Mouse (Mus musculus) heart, postnatal 14 days (tissue): ENCODE measurements around the gene Gpr137c. TPM values are rescaled to one million over a fixed set of nuclear protein-coding genes. Genes with fewer than 3 reads are reported as not detected.

ENCODE experiments used
- DNase-seq, 2 experiments: peaks; one replicate each; pipeline ENCODE4 v3.0.0; 2021 to 2022
- intact Hi-C: fragments of 180-260 bp; cut with DNase I; formaldehyde crosslinking; loops from one replicate; pipeline ENCODE4 v1.15.1; 2025
- total RNA-seq, 2 experiments: library from RNA; stranded (reverse); gene quantifications; 2 replicates each; pipeline ENCODE4 v1.2.3; 2021

Gene Gpr137c
- total RNA-seq, 2 experiments from 2014 or later, result 2.9 to 3.0 TPM

DNA sequence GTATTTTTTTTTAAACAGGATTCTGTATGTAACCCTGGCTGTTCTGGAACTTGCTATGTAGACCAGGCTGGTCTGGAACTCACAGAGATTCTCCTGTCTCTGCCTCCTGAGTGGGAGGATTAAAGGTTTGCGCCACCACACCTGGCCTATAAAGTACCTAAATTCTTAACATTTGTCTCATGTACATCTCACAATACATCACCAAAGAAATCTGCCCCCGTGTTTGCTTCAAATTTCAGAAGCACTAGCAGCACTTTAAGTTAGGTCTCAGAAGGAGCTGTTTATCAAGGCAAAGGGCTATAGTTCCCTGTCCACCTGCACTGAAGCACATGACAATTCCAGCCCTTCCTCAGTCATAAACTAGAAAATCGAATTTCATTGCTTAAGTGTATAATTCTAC lies 62.5 kb downstream of the Gpr137c start:
- DNase-seq, result no peak
- intact Hi-C loops, result no loop called here

DNA sequence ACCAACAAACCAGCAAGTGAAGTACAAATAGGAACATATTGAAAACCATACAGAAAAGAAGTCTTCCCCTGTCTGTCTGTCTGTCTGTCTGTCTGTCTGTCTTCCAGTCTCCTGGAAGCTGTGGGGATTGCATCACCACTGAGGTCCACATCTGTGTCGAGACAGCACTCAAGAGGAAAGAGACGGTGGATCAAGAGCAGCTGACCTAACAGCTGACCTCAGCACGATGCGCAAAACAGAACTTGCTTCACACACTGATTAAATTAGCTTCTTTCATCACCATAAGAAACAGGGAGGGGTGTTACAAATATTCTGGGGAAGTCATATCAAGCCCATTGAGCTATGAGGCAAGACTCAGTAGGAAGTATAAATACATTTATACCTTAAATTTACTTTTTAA lies 72.1 kb downstream of the Gpr137c start:
- DNase-seq, result no peak
- intact Hi-C loops, result no loop called here

DNA sequence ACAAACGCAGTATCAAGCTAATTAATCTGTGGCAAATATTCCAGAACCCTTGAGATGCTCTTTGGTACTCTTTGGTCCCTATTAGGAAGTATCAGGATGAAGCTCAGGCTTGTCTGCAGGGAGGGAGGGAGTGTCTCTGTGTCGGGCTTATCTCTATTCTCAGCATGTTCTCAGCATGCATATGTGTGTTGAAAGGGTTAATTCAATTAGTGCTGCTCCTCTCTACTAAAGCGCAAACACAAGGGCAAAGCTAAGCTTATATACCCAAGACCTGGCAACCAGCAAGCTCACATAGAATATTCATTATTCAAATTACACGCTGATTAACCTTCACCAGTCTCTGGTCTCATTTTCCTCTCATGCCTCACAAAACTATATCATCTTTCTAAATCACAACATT lies 84.4 kb downstream of the Gpr137c start:
- no peak for DNase-seq
- intact Hi-C loops, result no loop called here

DNA sequence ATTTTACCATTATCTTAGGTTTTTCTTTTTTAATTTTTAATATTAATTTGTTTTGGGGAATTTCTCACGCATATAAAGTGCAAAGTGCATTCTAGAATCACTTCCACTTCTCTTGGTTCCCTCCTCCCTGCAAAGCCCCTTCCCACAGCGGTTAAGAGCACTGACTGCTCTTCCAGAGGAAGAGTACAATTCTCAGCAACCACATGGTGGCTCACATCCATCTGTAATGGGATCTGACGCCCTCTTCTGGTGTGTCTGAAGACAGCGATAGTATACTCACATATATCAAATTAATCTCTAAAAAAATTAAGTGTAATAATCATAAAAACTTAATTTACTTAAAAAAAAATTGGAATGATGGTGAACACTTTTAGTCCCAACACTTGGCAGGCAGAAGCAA lies 84.9 kb downstream of the Gpr137c start:
- intact Hi-C loops, result no loop called here
- DNase-seq, result no peak

DNA sequence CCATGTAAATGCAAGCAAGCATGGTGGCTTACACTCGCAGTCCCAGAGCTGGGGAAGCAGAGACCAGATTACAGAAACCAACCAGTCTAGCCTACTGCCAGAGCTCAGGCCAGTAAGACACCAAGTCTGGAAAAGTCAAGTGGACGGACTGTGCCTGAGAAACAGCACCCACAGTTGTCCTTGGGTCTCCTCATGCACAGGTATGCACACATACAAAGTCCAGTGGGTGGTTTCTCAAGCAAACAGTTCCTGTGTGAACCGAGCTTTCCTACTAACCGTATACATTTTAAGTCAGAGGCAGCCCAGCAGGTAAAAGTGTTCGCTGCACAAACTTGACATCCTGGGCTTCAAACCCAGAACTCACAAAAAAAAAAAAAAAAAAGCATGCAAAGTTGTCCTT lies 86.3 kb downstream of the Gpr137c start:
- intact Hi-C loops, result no loop called here
- DNase-seq, result no peak

DNA sequence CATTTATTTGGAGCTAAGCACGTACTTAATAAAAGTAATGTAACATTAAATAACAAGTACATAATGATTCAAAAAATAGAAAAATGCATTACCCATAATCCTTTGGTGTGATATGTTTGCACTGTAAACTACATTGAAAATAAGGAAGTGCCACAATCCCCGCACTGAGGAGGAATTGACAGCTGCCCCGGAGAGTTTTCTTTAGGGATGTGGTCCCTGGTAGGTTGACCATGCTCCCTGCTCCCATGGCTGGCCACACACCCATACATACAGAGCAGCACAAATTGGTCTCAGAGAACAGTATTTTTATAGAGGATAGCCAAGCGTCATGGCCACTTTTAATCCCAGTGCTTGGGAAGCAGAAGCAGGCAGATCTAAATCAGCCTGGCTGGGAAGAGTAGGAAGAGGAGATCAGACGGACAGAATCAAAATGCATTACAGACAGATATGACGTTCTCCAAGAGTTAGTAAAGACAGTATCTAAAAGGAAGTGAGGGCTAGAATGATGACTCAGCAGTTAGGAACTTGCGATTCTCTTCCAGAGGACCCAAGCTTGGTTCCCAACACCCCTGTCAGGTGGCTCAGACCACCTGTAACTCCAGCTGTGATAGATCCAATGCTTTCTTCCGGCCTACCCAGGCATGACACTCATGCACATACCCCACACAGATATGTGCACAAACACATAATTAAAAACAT lies 88.3 kb downstream of the Gpr137c start:
- no peak for DNase-seq
- intact Hi-C loops, result no loop called here

DNA sequence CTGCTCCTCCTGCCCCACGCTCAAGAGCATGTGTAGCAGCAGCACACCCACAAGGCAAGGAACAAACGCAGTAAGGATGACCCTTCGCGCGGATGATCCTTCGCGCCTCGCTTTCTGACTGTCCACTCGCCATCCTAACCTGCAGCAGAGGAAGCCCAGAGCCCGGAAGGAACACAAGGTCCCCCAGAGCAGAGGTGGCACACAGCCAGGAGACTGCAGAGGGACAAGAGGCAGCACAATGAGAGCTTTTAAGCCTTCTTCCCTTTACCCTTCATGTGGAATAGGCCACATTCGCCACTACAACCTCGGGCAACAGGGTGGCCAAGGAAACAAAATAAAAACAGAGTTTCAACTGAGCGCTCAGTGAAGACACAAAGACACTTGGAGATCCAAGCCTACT lies 90.1 kb downstream of the Gpr137c start:
- intact Hi-C loops, result no loop called here
- DNase-seq, result peak; percentile 37 to 38

DNA sequence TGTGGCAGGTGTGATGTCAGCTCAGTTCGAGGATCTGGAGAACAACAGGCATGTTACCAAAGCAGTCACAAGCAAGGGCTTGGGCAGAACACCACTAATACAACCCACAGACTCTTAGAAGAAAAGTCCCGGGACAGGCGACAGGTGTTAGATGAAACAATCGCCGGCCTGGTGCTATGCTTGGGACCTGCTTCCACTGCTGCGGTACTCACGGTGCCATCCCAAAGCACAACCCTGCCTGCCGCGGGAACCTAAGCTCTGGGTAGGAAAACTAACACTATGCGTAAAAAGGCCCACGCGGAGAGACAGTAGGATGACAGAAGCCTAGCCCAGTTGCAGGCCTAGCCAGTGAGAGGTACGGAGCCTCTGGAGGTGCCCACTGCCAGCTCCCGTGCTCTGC lies 90.6 kb downstream of the Gpr137c start:
- no peak for DNase-seq
- intact Hi-C loops, result no loop called here

DNA sequence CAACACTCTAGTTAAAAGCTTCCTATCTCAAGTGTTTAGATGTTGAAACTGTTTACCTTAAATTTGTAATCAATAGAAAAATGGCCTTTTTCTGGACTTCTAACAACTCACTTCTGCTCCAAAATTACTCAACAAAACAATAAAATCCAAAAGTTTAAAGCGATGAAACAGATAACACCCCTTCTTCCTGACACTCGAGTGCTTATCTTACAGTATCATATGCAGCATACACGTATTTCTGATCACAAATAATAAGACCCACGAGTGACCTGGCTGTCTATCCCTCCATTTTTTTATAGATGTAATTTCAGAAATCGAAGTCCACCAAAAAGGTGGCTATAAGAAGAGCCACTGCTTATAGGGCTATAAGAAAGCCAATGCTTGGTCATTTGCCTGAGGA lies 97.4 kb downstream of the Gpr137c start:
- DNase-seq, result no peak
- intact Hi-C loops, result loop anchor here (5.0 kb wide), 1 partner anchor 225 kb away; no protein-coding TSS in a partner anchor

DNA sequence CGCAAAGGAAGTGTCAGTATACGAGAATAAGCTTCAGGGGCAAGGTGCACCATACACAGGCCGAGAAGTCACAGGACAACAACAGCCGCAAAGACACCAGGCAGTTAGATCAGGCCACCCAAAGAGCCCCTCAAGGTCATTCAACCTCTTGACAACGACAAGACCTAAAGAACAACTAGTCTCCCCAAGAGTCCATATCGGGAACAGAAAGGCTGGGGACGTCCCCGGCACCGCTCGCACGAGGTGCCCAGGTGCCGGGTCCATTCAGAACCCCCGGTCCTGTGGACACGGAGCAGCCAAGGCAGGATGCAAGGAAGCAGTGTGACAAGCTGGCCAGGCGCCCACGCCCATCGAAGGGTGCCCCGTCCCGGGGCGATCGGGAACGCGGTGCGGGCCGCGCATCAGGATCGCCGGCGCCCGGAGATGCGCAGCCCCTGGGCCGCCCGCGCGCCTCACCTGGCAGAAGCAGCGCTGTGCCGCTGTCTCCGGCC lies 98.4 kb downstream of the Gpr137c start:
- DNase-seq, result peak in 1 of 2 experiments; percentile 8
- intact Hi-C loops, result loop anchor here (5.0 kb wide), 1 partner anchor 224 kb away; no protein-coding TSS in a partner anchor

DNA sequence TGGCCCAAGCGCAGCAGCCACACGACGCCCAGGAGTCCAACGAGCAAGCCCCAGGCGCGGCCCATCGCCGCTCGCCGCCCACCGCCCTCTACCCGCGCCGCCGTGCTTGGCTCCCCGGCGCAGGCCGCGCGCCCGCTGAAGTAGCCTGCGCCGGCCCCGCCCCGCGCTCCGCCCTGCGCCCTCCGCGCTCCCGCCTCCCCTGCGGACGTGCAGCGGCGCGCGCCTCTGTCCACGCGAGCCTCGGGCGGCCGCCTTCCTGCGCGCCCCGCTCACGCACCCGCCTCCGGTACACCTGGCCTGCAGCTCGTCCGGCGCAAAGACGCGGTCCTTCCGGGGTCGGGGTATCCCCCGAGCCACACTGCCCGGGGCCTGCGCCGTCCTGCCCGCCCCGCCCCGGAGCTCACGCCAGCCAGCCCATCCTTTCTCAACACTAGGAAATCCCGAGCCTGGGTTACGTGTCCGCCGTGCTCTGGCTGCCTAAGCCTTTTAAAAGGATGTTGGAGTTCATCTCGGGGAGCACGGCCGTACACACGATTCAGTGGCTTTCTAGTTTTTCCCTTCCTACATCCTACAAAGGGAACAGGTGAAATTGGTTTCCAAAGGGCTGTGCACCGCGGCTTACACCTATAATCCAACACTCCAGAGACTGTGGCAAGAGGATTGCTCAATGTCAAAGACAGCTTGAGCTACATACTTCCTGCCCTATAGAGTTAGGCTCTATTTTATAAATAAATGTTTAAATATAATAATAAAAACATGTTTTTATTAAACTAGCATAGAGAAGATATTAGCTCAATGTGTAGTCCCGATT lies 99.1 kb downstream of the Gpr137c start, which contains the start of gene Ero1l:
Gene Ero1l, minus strand, starts transcription at position 346 of the 811 bp plus-strand sequence.
- intact Hi-C loops, result loop anchor here (5.0 kb wide), 1 partner anchor 224 kb away; no protein-coding TSS in a partner anchor
- peak; percentile 87 to 90 for DNase-seq

DNA sequence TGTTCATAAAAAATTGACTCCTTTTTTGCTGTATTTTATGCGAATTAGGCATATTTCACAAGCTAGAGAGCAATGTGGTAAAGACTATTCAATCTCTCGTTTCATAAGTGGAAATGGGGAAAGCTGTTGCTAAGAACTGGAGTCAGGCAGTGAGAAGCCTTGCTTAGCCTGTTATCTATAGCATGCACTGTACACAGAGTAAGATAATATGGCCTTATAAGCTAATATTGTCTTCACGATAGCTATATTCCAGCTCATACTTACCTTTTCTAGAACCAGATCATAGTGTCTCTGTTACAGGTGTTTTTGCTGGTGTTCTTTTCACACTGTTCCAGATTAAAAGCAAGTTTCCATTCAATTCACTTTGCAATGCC lies 99.7 kb downstream of the Gpr137c start:
- intact Hi-C loops, result loop anchor here (5.0 kb wide), 1 partner anchor 223 kb away; no protein-coding TSS in a partner anchor
- no peak for DNase-seq

DNA sequence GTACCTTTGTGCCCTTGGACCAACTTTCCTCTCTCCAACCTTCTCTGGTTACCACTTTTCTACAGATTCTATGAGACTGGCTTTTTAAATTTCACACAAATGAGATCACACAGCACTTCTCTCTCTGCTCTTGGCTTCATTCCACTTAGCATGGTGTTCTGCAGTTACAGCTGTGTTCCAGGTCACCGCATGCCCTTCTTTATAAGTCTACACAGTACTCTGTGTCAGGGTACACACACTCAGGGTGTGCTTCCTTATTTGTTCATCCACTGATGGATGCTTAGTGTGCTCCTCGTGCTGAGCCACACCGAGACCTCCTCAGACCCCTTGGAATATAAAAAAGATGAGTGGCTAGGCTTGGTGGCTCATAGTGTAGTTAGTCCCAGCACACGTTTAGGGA lies 100.6 kb downstream of the Gpr137c start:
- DNase-seq, result no peak
- intact Hi-C loops, result no loop called here

DNA sequence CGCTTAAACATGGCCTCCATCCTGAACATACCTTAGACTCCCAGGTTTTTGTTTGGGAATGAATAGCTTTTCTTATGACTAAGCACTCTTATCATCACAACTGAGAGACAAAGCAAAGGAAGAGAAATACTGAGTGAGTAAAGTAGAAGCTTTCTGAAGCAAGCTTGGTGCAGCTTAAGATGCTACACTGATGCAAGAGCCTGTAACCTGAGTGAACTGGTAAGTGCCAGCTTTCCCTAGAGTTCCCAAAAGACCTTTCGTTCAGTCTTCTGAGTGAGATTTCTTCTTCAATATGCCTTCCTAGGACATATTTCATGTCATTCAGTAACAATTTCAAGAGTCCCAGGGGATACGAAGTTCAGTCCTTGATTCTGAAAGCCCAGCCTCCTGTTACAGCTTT lies 101.5 kb downstream of the Gpr137c start:
- DNase-seq, result no peak
- intact Hi-C loops, result no loop called here

DNA sequence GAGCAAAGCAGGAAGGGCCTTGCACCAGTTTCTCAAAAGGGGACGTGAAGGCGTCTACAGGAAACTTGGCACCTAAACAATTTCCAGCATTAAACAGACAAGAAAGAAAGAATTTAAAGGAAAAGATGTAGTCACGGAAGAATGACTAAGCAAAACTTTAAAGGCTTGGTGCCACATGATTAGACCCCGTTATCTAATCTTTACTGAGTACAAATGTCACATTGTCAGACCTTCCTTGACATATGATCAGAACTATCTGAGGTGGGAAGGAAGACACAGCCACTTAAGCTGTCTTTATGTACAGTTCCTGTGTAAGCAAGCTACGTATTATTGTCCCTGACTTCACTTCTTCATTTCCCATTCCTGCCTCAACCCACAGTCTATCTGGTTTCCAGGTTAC lies 102.1 kb downstream of the Gpr137c start:
- DNase-seq, result no peak
- intact Hi-C loops, result no loop called here

DNA sequence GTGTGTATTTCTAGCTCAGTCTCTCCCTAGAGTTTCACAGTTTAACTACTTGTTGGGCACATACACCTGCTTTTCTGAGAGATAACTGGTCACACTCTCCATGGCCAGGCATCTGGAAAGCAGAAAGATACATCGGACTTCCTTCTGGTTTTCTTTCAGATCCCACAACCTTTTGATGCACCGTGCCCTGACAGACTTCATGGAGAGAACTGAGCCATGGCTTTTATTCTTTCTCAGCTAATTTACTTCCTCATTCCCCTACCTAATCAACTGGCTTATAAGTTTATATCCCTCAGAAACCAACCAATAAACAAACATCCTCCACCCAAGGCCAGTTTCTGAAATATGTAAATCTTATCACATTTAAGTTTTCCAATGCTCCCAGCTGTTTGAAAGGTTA lies 102.9 kb downstream of the Gpr137c start:
- no peak for DNase-seq
- intact Hi-C loops, result no loop called here

DNA sequence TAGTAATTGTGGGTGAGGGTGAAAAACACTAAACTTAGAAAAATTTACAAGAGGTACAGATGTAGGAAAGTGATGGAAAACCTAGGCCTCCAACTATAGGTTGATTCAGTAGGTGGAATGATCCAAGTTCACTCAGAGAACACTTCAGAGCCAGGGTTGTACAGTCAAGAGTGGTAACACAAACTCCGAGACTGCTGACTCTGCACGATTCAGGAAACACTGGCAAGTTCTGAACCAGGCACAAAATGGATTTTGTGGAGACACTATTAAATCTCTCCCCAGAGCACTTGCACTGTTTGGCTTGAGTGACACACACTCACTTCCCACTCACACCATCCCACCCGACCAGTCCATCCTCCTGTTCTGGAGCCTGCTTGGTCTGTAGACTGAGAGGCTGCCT lies 103.8 kb downstream of the Gpr137c start:
- intact Hi-C loops, result no loop called here
- DNase-seq, result no peak

DNA sequence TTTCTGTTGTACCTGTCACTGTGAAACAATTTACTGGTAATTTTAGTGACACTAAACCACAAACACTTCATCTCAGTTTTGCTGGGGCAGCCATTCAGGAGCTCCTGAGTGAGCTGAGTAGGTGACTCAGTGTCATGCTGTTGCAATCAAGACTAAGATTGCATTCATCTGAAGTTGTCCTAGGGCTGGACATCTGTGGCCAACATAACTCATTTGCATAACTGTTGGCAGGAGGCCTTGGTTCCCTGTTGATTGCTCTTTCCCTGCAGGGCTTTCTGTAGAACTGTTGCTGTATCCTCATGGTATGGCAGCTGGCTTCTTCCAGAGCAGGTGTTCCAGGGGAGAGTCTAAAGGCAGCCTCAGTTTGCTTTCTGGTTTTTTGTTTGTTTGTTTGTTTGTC lies 106.0 kb downstream of the Gpr137c start:
- intact Hi-C loops, result no loop called here
- no peak for DNase-seq

DNA sequence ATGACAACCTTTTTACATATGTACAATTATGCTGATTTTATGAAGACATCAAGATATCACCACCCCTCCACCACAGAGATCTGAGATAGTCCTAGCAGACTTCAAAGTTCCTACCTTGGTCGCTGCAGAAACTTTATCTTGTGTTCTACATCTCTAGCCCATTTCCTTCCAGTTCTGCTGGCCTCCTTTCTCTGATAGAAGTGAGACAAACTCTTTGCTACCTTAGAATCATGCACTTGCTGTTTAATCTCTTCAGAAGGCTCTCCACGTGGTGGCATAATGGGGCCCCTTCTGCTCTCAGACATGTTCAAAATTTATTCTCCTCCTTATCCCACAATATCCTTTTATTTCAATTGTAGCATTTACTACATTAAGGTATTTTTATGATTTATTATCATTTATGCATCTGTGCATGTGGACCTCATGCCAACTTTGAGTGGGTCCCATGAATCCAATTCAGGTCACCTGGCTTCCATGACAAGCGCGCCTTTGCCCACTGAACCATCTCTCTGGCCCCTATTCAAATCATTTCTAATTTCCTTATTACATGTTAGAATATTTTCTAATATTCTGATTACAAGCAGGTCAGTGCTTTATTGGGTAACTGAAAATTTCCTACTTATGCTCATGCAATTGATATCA lies 108.7 kb downstream of the Gpr137c start:
- intact Hi-C loops, result no loop called here
- no peak for DNase-seq

DNA sequence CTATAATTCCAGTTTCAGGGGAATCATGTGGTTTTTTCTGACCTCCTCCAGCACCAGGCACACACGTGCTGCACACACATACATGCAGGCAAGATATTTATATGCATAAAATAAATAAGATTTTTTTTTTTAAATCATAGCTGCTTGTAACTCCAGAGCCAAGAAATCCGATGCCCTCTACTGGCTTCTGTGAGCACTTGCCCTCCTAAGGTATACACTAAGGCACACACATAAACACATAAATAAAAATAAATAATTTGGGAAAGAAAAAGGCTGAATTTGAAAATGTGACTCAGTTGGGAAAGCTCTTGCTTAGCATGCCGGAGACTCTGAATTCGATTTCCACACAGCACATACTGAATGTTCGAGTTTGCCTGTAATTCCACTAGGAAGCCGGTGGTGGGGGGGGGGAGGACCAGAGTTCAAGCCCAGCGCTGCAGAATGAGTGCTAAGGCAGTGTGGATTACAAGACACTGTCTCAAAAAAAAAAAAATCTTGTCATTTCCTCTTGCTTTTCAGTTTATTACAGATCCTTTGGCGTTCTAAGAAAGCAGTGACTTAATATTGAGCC lies 109.6 kb downstream of the Gpr137c start:
- intact Hi-C loops, result no loop called here
- no peak for DNase-seq
